Mouse (Mus musculus) lung, postnatal 0 days (tissue): ENCODE measurements around the gene 1700056E22Rik. TPM values are rescaled to one million over a fixed set of nuclear protein-coding genes. Genes with fewer than 3 reads are reported as not detected.

ENCODE experiments used
- ATAC-seq: fragments of 200-750 bp; cut with Nextera tagmentation; 2 replicates; pipeline ENCODE4 v1.8.0; 2017; ENCODE audit warnings: moderate library complexity
- DNase-seq: peaks from one replicate; pipeline ENCODE4 v3.0.0-alpha.2; 2016; ENCODE audit warnings: low spot score
- H3K27ac ChIP-seq: fragments of 300-500 bp; sonication (generic); 2 replicates; pipeline ENCODE4 v1.5.1; 2014; ENCODE audit warnings: antibody characterized with exemption, mild to moderate bottlenecking, low read length, mixed read lengths
- H3K27me3 ChIP-seq: fragments of 300-500 bp; sonication (generic); replicated peaks from 2 replicates; pipeline ENCODE4 v1.6.1; 2014; ENCODE audit warnings: low read length, mixed read lengths; ENCODE audit not compliant: insufficient read depth
- H3K36me3 ChIP-seq: fragments of 300-500 bp; sonication (generic); 2 replicates; pipeline ENCODE4 v1.6.1; 2014; ENCODE audit warnings: low read length, mixed read lengths; ENCODE audit not compliant: insufficient read depth
- H3K4me1 ChIP-seq: fragments of 300-500 bp; sonication (generic); 2 replicates; pipeline ENCODE4 v1.6.1; 2014; ENCODE audit warnings: antibody characterized with exemption, low read depth, low read length, mixed read lengths; ENCODE audit not compliant: insufficient read depth
- H3K4me2 ChIP-seq: fragments of 300-500 bp; sonication (generic); replicated peaks from 2 replicates; pipeline ENCODE4 v1.6.1; 2014; ENCODE audit warnings: low read depth, mild to moderate bottlenecking, low read length, moderate library complexity, mixed read lengths
- H3K4me3 ChIP-seq: fragments of 300-500 bp; sonication (generic); 2 replicates; pipeline ENCODE4 v1.5.1; 2014; ENCODE audit warnings: low read depth, low read length
- H3K9ac ChIP-seq: fragments of 300-500 bp; sonication (generic); replicated peaks from 2 replicates; pipeline ENCODE4 v1.6.1; 2014; ENCODE audit warnings: low read depth, mild to moderate bottlenecking
- H3K9me3 ChIP-seq: fragments of 300-500 bp; sonication (generic); 2 replicates; pipeline ENCODE4 v1.6.1; 2016; ENCODE audit warnings: low read length, mixed read lengths
- CTCF ChIP-seq: IDR thresholded peaks from 2 replicates; pipeline ENCODE4 v1.5.1; 2016; ENCODE audit warnings: antibody characterized with exemption, mild to moderate bottlenecking
- EP300 ChIP-seq: IDR thresholded peaks from 2 replicates; pipeline ENCODE4 v1.6.1; 2016; ENCODE audit warnings: antibody characterized with exemption, mild to moderate bottlenecking, control low read depth
- WGBS: fragments of 180-500 bp; shearing (Covaris S2); extraction: QIAGEN DNeasy Blood & Tissue Kit; methylation state at CpG from one replicate; pipeline ENCODE4 v1.1.7; 2014; 5-methylcytosine and 5-hydroxymethylcytosine counted together
- polyA plus RNA-seq: library from polyadenylated mRNA; unstranded; fragments of >200 nt; fragmentation: Nextera tagmentation; extraction: Ambion mirVana; gene quantifications from 2 replicates; pipeline ENCODE4 v1.2.1, GENCODE M21; 2015

The 1700056E22Rik gene
- polyA plus RNA-seq = 2.2 and 2.3 TPM in 2 replicates

- ATAC-seq = peak; percentile 99
- Histone ChIP-seq H3K27me3 (no peaks in the 10 kb centered on the region), H3K36me3 (no peaks in the 10 kb centered on the region), H3K4me1 (no peaks in the 10 kb centered on the region), H3K27ac (peak within 1 kb of the TSS; percentile 96), H3K4me3 (peak within 1 kb of the TSS; percentile 53), H3K9me3 (no peaks in the 10 kb centered on the region), H3K4me2 (peak within 1 kb of the TSS; percentile 97), H3K9ac (peak within 1 kb of the TSS; percentile 86)
- TF ChIP-seq CTCF (peak; percentile 41), EP300 (no peak; the same call in 1 of the 2 replicates)
- DNase-seq = peak; percentile 100
- 0% methylated on average over 38 of the region's 38 CpGs for WGBS
These were observed at the start of gene 1700056E22Rik for GRCm38 (mm10) chr1:184034011-184034557. TSS of gene 1700056E22Rik (minus strand) at chr1:184034301.

- WGBS = 64% methylated on average over 7 of the region's 7 CpGs
- Histone ChIP-seq H3K36me3 (no peaks in the 10 kb centered on the region), H3K9ac (no peak overlapping the region), H3K27ac (no peak overlapping the region), H3K4me3 (no peak overlapping the region), H3K27me3 (no peaks in the 10 kb centered on the region), H3K9me3 (0 out of 2 replicates have a peak, but pooled peaks cover 2% of the 10 kb centered on the region), H3K4me1 (no peaks in the 10 kb centered on the region), H3K4me2 (no peak overlapping the region)
- ATAC-seq = no peak
- no peak for TF ChIP-seq EP300
- TF ChIP-seq CTCF = no peak
- DNase-seq = peak; percentile 24
These were observed 49.1 kb upstream of the 1700056E22Rik start for GRCm38 (mm10) chr1:184083166-184083565.

GRCm38 (mm10) chr1:184082661-184083060 is 48.6 kb upstream of the 1700056E22Rik start:
- Histone ChIP-seq H3K4me2 (no peak overlapping the region), H3K27me3 (no peaks in the 10 kb centered on the region), H3K9me3 (no peaks in the 10 kb centered on the region), H3K27ac (no peak overlapping the region), H3K9ac (no peak overlapping the region), H3K4me1 (no peaks in the 10 kb centered on the region), H3K36me3 (no peaks in the 10 kb centered on the region), H3K4me3 (no peak overlapping the region)
- DNase-seq = peak; percentile 37
- ATAC-seq = no peak
- 31% methylated on average over 3 of the region's 3 CpGs for WGBS
- no peak for TF ChIP-seq CTCF
- TF ChIP-seq EP300 = no peak

GRCm38 (mm10) chr1:184079304-184079703 is 45.2 kb upstream of the 1700056E22Rik start:
- no peaks in the 10 kb centered on the region for H3K36me3 ChIP-seq
- TF ChIP-seq CTCF (no peak), EP300 (no peak)
- ATAC-seq (no peak), DNase-seq (no peak)
- WGBS = 89% methylated on average over 3 of the region's 3 CpGs
- H3K27ac ChIP-seq = no peak overlapping the region
- H3K4me2 ChIP-seq = no peak overlapping the region
- H3K9me3 ChIP-seq = no peaks in the 10 kb centered on the region
- H3K4me3 ChIP-seq = no peak overlapping the region
- no peaks in the 10 kb centered on the region for H3K4me1 ChIP-seq
- no peak overlapping the region for H3K9ac ChIP-seq
- no peaks in the 10 kb centered on the region for H3K27me3 ChIP-seq

GRCm38 (mm10) chr1:184076756-184077155 is 42.7 kb upstream of the 1700056E22Rik start:
- 37% methylated on average over 2 of the region's 2 CpGs for WGBS
- H3K27ac ChIP-seq = no peak overlapping the region

GRCm38 (mm10) chr1:184076065-184076464 is 42.0 kb upstream of the 1700056E22Rik start:
- H3K27ac ChIP-seq = no peak overlapping the region
- WGBS = 56% methylated on average over 6 of the region's 6 CpGs
- H3K27me3 ChIP-seq = no peaks in the 10 kb centered on the region
- H3K4me2 ChIP-seq = no peak overlapping the region
- H3K4me3 ChIP-seq = no peak overlapping the region
- no peaks in the 10 kb centered on the region for H3K9me3 ChIP-seq
- H3K36me3 ChIP-seq = no peaks in the 10 kb centered on the region
- H3K4me1 ChIP-seq = no peaks in the 10 kb centered on the region
- H3K9ac ChIP-seq = no peak overlapping the region
- ATAC-seq (peak; percentile 32; the same call in 1 of the 2 replicates), DNase-seq (no peak)
- TF ChIP-seq CTCF (no peak), EP300 (no peak)

More at GRCm38 (mm10) chr1:184076756-184077155, 42.7 kb upstream of the 1700056E22Rik start:
- peak; percentile 49 for DNase-seq
- no peaks in the 10 kb centered on the region for H3K9me3 ChIP-seq
- H3K4me2 ChIP-seq = no peak overlapping the region
- peak; percentile 62 for ATAC-seq
- no peak overlapping the region for H3K9ac ChIP-seq
- TF ChIP-seq CTCF (no peak), EP300 (peak; percentile 70)
- H3K36me3 ChIP-seq = no peaks in the 10 kb centered on the region
- no peak overlapping the region for H3K4me3 ChIP-seq
- H3K27me3 ChIP-seq = no peaks in the 10 kb centered on the region
- H3K4me1 ChIP-seq = no peaks in the 10 kb centered on the region
